Mouse (Mus musculus) liver (tissue): ENCODE data around the gene Chrnb2.
A peak's percentile ranks its signal among the peaks of the same experiment; 100 is the strongest.

ENCODE experiments used
- DNase-seq: peaks from one replicate; pipeline ENCODE4 v3.0.0-alpha.2; 2020; ENCODE audit warnings: mixed read lengths

Chrnb2 gene

GRCm38 (mm10) chr3:89774236-89774960 lies 10.0 kb upstream of the Chrnb2 start:
- DNase-seq: no peak

DNA sequence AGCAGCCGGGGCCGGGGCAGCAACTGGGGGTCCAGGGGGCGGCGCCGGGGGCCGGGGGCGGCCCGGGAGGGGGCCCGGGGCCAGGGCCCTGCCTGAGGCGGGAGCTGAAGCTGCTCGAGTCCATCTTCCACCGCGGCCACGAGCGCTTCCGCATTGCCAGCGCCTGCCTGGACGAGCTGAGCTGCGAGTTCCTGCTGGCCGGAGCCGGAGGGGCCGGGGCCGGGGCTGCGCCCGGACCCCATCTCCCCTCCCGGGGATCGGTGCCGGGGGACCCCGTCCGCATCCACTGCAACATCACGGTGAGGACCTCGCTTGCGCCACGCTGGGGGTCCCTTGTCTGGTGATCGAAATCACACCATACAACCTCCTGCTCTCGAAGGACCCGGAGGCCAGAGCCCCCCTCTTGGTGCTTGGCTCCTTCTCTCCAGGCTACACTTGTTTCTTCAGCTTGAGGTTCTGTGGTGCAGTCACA lies 9.3 kb upstream of the Chrnb2 start:
- peak; percentile 49 for DNase-seq

DNA sequence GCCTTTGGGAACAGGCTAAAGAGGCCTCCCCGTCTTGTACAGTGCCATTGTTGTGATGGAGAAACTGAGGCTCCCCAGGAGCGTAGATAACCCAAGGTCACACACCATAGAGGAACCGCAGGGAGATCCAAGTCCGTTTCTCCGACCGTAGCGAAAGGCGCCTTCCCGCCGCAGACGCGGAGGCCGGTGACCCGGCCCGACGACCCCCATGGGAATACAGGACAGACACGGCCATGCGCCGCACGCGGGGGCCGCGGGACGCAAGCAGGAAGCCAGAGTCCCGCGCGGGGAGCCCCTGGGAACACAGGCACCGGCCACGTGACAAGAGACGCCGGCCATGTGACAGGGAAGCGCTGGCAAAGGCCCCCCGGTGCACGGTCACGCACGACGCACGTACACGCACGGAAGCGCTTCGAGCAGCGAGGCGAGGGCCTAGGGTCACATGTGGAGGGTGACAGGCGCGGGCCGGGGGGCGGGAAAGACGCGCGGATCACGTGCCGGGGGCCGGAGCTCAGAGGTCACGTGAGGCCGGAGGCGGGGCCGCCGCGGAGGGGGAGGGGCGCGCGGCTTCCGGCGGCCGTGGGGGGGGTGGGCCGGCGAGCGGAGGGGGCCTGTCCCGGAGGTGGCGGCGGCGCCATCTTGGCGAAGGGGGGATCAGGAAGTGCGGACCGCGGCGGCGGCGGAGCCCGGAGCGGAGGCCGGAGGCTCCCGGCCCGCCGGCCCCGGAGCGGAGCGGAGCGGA lies 8.7 kb upstream of the Chrnb2 start, which contains the start of gene Ube2q1:
Ube2q1 (plus strand) TSS at position 649 of the 742 bp plus-strand sequence.
- DNase-seq: peak; percentile 92

- DNase-seq: peak; percentile 81
Measured at GRCm38 (mm10) chr3:89772588-89772967, 8.1 kb upstream of the Chrnb2 start.

DNA sequence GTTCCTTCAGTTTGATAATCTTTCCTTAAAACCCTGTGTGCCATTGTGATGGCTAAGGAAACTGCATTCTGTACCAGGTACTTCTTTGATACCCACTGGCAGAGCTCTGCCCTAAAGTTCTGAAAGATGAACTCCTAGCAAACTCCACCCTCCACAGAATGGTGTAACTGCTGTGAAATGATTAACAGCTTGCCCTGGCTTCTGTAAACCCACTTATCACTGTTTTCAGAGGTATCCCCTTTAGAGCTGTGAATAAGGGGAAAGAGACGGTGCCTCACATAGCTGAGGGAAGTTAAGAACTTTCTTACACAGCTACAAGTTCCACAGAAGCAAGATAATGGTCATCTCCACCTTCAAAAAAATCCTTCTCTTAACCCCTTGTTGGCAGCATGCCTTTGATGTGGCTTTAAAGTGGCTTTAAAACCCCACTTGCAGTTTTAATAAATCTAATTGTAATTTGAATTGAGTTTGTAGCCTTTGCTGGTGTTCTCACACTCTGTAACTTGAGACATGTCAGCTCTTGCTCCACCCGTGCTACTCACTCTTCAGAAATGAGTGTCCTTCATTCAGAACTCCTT lies 6.1 kb upstream of the Chrnb2 start:
- DNase-seq: no peak

DNA sequence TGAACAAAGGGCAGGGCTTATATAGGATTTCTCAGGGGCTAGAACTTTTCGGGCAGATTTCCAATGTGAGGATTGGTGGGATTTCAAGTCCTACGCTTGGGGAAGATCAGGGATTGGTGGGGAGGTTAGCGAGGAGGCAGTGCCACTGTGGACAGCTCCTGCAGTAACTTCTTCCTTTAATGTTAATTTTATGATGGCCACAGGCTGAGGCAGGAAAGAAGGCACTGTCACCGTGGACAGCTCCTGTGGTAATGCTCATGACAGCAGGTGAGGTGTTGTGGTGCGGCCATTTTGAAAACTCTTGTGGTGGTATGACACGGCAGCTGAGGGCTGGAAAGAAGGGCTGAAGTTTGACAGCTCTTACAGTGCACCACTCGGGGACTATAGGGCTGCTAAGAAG lies 5.2 kb upstream of the Chrnb2 start:
- no peak for DNase-seq

DNA sequence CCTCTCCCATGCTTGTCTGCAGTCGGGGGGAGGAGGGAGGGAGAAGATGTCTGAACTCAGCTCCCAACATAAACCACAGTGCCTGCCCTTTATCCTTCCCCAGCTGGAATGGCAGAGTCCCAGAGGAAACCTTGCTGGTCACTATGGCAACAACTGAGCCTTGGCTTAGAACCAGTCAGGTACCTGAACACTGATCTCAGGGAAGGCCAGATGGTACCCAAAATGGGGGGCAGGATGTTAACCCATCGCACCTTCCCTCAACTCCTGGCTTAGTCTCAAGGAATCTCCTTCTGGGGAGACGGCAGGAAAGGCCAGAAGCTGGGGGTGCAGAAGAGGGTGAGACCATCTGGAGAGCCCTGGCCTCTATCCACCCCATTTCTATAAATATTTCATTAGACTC lies 4.6 kb downstream of the Chrnb2 start:
- no peak for DNase-seq

GRCm38 (mm10) chr3:89757851-89758250 lies 6.6 kb downstream of the Chrnb2 start:
- DNase-seq: no peak

GRCm38 (mm10) chr3:89755283-89755682 lies 9.1 kb downstream of the Chrnb2 start:
- DNase-seq: no peak

DNA sequence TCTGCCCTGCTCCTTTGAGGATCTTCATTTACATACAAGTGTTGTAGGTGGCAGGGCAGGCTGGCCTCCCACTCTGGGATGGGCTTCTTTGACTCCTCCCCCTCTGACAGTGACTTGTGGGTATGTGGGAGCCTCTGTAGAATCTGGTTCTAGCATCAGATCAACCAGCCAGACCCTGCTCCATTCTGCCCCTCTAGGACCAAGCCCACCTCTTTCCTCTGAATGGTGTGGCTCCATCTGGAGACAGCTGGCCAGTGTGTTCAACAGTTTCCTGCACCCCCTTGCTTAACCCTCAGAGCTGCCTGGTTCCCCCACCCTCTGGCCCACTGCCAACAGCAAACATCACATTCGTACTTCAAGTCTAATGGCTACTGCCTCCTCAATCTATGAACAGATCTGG lies 12.1 kb downstream of the Chrnb2 start:
- DNase-seq: no peak

DNA sequence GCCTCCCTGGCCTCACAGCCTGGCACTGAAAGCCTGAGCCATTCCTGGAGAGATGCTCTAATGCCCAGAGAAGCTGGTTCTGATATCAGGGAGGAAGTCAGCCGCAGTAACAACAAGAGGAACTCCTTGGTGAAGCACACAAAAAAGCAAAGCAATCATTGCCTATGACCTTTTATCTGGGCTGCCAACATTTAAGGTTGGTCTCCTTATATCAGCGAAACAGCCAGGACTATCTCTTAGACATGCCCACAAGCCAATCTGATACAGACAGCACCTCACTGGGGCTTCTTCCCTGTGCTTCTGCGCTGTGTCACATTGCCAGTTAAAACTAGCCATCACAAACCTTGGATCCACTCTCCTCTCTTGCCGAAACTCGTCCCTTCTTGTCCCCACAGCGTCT lies 25.9 kb downstream of the Chrnb2 start:
- no peak for DNase-seq

DNA sequence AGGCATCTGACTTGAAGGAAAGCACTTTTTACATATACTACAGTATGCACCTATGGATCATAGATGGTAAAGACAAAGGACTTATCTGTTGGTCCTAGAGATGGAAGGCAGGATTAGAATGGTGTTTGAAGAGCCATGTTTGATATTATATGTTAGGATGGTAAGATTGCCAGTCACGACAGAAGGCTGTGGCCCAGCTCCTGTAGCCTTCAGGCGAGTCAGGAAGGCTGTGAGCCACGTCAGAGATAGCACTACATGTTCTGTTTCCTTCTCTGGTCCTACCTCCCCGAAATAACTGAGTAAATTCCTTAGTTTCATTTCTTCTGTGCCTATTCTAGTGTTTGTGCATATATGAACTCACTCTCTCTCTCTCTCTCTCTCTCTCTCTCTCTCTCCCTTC lies 32.3 kb downstream of the Chrnb2 start:
- no peak for DNase-seq

- DNase-seq: peak; percentile 94
Measured at GRCm38 (mm10) chr3:89730350-89731331, 33.8 kb downstream of the Chrnb2 start.

- DNase-seq: no peak
Measured at GRCm38 (mm10) chr3:89728848-89729247, 35.6 kb downstream of the Chrnb2 start.

- DNase-seq: peak; percentile 64
Measured at GRCm38 (mm10) chr3:89727028-89727427, 37.4 kb downstream of the Chrnb2 start.

- no peak for DNase-seq
Measured at GRCm38 (mm10) chr3:89723400-89724084, 40.9 kb downstream of the Chrnb2 start.

GRCm38 (mm10) chr3:89722032-89722431 lies 42.4 kb downstream of the Chrnb2 start:
- DNase-seq: no peak

DNA sequence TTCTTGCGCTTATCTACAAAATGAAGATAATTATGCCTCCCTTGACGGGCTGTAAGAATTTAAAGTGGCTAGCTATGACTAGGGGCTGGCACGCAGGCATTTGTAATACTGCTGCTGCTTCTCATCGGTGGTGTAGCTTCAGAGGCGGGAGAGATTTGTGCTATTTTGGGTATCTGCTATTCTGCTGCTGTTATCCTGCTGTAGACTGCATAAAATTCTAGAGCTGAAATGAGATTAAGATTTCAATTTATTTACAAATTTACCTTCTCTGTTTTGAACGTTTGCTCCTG lies 48.5 kb downstream of the Chrnb2 start:
- no peak for DNase-seq

- DNase-seq: peak; percentile 15
Measured at GRCm38 (mm10) chr3:89715207-89715966, 49.0 kb downstream of the Chrnb2 start.

GRCm38 (mm10) chr3:89714359-89715206 lies 49.8 kb downstream of the Chrnb2 start, which contains the start of gene Adar:
TSS of gene Adar (plus strand) at chr3:89715022.
- DNase-seq: peak; percentile 62
